Mouse (Mus musculus) cerebellum, adult (tissue): ENCODE measurements at regions not wholly inside any gene's neighbourhood (a gene's known extent, or its start where the extent isn't known, plus 50 kb on each side); places are given as distances from the start of the nearest gene placed in this dataset.

Experiments
- ATAC-seq: cut with Nextera tagmentation; 2 replicates; pipeline ENCODE4 v1.9.2; 2017; ENCODE audit warnings: mild to moderate bottlenecking, moderate library complexity, mixed read lengths; ENCODE audit not compliant: insufficient number of reproducible peaks, low FRiP score, low TSS enrichment

DNA sequence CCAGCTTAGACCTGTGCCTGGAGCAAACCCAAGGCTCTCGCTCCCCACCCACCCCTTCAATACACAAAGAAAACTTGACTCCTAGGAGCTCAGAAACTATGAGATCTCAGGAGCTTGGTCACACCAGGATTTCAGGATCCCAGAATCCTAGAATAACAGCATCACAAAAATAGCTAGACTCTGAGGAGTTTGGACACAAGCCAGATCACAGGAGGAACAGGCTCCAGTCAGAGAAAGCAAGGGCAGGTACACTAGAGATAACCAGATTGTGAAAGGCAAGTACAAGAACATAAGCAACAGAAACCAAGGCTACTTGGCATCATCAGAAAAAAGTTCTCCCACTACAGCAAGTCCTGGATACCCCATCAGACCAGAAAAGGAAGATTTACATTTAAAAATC lies 221.5 kb downstream of the Epha7 start:
- no peak for ATAC-seq

GRCm38 (mm10) chr4:29039993-29040392 lies 227.1 kb downstream of the Epha7 start:
- ATAC-seq, result no peak

GRCm38 (mm10) chr4:29068678-29069621 lies 256.0 kb downstream of the Epha7 start:
- no peak for ATAC-seq

- no peak for ATAC-seq
Measured at GRCm38 (mm10) chr4:29074204-29074603, 261.3 kb downstream of the Epha7 start.

GRCm38 (mm10) chr4:29074851-29075250 lies 261.9 kb downstream of the Epha7 start:
- ATAC-seq, result no peak

DNA sequence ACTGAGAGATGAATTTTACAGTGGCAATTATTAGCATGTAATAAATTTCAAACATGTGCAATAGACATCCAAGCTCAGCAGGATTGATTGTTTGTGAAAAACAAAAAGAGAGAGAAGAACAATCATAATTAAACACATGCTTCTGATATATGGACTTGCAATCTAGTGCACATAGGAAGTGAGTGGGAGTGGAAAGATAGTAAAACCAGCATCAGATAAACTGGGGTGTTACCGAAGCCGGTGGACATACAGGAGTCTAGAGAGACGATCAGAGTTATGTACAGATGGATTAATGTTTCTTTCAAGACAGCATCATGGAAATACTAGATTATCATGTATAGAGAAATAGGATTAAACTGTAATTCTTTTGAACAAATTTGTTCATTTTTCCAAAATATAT lies 263.8 kb downstream of the Epha7 start:
- no peak for ATAC-seq

DNA sequence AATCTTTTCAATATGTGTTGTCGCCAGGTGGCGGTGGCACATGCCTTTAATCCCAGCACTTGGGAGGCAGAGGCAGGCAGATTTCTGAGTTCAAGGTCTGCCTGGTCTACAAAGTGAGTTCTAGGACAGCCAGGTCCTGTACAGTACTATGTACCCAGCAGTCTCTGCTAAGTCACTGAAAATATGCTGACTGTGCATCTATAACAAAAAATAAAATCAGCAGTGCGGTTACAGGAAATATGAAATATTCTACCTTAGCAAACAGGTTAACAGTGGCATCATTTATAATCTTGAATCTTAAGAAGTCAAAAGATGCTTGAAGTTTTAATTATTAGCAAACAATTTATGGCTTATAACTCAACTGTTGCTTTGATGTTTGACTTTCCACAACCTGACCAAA lies 265.5 kb downstream of the Epha7 start:
- ATAC-seq, result no peak

GRCm38 (mm10) chr4:29083545-29084290 lies 270.8 kb downstream of the Epha7 start:
- no peak for ATAC-seq

DNA sequence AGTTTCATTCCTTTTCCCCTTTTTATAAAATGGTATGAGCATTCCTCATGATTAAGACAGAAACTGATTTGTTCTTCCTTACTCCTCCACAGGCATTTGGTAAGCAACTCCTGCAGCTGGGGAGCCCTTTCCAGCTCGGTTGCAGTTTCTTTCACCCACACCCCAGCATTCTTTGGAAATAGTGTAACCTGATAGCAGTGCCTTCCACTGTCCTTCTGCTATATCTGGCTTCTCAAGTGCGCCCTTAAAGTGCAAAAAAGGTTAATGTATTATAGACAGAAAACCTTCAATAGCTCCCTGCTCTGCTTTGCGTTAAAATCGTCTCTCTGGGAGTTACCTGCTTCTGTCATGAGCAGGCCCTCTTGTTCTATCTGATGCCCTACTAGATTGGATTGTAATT lies 278.0 kb downstream of the Epha7 start:
- no peak for ATAC-seq

DNA sequence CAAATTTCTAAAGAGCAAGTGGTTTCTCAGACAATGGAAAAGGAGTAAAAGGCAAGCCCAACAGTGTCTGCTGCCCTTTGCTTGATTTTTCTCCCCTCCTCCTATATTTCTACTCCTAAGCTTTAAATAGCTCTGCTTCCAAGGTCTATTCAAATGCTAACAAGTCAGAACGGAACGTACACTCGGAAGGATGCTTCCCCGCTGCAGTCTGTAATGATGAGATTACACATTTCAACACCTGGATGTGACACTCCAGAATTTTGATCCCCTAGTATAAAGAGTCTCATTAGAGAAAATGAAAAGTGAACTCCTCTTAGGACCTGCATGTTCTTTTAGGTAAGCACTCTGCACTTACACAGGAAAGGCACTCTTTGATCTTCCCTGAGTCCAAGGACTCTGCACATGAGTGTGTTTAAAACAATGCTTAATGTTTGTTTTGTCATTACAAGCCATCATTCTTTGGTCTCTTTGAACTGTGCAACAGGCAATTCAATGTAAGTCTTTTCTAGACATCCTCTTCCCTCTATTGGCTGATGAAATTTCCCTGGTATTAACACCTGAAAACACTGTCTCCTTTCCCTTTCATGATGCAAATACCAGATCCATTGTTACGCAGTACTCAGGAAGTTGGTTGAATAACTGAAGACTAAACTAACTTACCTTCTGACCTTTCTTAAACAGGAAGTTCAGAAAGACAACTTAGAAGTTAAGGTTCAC lies 278.7 kb downstream of the Epha7 start:
- no peak for ATAC-seq

DNA sequence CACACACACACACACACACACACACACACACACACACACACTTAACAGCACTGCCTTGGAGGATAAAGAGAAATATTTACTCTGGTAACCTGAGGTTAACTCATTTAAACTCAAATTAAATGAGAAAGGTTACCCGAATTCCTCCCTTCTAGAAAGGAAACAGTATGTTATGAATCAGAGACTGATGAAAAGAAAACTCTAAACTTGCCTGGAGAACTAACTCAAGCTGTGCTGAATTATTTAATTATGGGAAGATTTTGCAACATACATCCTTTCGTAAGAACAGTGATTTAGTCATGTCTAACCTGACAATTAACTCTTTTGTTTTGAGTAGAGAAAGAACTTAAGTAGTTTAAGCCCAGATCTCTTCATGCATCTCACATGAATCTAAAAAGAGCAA lies 289.4 kb downstream of the Epha7 start:
- no peak for ATAC-seq

DNA sequence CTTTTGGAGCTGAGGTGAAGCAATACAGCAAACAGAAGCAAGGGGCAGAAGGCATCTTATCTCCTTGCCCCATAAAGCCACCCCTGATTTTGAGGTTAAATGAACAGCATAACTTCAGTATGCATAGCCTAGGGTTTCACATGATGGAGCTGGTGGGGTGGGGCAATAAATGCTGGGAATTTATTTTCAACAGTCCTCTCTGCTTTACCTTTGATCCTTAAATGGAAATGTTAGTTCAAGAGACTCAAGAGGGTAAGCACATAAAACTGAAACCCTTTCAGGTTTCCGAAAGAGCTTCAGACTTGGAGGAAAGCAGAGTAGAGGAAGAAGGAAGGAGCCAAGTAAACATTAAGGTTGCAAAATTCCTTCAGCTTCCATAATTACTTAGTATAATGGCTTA lies 290.5 kb downstream of the Epha7 start:
- ATAC-seq, result no peak

GRCm38 (mm10) chr4:29112552-29112951 lies 299.6 kb downstream of the Epha7 start:
- ATAC-seq, result no peak

DNA sequence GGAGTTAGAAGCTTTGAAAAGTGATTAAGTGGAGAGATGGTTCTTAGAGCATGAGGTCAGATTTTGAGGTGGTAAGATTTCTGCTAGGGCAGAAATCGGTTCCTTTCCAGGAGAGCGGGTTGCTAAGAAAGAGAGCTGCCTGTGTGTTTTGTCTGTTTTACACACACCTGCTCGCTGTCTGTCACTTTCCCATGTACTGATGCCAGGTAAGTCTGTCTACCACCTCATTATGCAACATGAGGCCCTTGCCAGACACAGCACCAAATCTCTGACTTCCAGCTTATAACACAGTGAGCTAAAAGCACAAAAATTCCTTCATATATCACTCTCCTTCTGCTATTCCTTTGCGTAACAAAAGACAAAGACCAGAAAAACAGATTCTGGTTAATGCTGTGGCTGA lies 304.1 kb downstream of the Epha7 start:
- ATAC-seq, result no peak

DNA sequence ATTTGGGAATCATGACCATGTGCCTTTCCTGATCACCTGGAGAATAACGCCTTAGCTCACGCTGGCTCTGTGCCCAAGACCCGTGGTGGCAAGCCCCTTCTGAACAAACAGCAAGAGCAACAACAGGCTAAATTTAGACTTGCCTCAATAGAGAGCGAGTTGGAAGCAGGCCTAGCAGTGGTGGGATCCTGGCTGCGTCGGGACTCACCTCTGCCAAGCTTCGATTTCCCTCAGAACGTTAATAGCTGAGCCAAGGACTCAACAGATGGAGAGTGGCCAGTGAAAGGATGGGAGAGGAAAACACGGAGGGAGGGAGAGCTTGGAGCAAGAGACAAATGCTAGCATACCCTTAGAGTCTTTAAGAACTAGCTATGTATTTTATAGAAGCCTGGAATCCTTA lies 305.0 kb downstream of the Epha7 start:
- ATAC-seq, result peak; percentile 65; the same call in 1 of the 2 replicates

DNA sequence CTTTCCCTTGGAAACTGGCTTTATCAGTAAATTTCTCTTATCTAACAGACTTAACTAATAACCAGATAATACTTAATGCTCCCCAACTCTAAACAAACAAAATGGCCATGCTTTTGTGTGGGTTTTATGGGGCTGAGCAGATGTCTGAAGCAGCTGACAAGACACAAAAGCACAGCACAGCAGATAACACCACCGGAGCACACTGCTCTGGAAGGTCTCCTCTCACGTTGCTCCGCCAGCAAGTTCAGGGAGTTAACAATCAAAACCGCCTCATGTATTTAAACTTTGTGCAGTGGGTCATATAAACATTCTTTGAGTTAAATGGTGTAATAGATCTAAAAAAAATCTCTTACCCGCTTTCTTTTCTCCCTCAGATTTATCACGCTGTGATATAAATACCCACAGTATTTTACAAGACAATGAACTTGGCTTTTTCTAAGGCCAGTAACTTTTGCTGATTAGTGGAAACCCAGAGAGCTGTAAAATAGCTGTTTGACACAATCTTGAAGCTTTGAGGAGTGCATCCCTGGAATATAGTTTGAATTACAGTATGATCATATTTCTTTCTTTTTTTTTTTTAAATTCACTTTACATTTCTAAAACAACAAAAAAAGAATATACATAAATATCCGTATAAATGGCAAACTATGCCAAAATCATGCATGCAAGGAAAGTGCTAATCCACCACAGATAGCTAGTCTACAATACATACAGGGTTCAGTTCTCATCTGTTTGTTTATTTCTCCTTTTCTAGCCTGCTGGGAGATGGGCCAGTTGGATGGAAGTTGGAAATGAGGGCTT lies 305.9 kb downstream of the Epha7 start:
- ATAC-seq, result no peak

GRCm38 (mm10) chr4:29119480-29120153 lies 306.7 kb downstream of the Epha7 start:
- no peak for ATAC-seq

DNA sequence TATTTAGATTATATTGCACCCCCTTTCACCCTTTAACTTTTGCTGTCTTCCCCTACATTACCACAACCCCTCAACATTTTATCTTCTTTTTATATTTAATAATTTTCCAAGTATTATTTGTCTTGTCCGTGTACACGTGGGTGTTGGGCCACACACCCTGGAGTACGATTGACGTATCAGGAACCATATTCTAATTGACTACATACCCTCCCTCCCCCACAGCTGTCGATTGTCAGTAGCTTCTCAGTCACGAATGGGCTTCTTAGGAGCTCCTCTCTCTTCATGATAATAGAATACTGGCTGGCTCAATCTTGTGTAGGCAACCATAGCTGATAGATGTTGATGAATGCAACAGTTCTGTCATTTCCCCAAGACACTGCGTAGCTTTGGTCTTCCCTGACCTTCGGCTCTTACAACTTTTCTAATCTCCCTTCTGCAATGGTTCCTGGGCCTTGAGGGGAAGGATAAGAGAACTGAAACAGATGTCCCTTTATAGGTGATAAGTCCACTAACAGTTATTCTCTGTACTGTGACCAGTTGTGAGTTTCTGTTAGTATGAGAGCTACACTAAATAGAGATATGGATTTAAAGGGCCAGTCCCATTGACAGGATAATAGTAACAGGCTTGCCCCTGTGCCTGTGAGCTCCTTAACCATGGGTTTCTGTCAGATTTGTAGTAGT lies 310.9 kb downstream of the Epha7 start:
- ATAC-seq, result no peak

- ATAC-seq, result no peak
Measured at GRCm38 (mm10) chr4:29130485-29130884, 317.6 kb downstream of the Epha7 start.
